17 mouse cellular contexts compared by ENCODE assay signal in genomic region chr17:31267138-31267537, GRCm38 (mm10). TPM values are rescaled to one million over a fixed set of nuclear protein-coding genes. Genes with fewer than 3 reads are reported as not detected.
"Had no signal": no experiment of that assay in that cellular context is flagged by ENCODE, and none has a peak within 500 bp of the region (broad histone marks: within the 10 kb centered on the region; RNA-seq: fewer than 3 reads in every experiment).

No protein-coding gene starts in this region.

- H3K4me3 ChIP-seq: liver, embryonic 13.5 days; liver, embryonic 15.5 days; lung, embryonic 15.5 days; megakaryocyte, embryonic 14.5 days; midbrain, embryonic 13.5 days; midbrain, embryonic 15.5 days; neural tube, embryonic 12.5 days; stomach, embryonic 15.5 days had no signal

- H3K27ac ChIP-seq: liver, embryonic 13.5 days; liver, embryonic 15.5 days; lung, embryonic 15.5 days; macrophage; midbrain, embryonic 13.5 days; midbrain, embryonic 15.5 days; neural tube, embryonic 12.5 days; stomach, embryonic 15.5 days; stomach, postnatal 0 days had no signal

- DNase-seq: liver, embryonic 13.5 days; liver, postnatal 0 days; lung, adult 2 months; lung, postnatal 14 days; lung, postnatal 36 days; thymus, postnatal 25 days had no signal

- H3K4me1 ChIP-seq: lung, embryonic 15.5 days; midbrain, embryonic 15.5 days; neural tube, embryonic 12.5 days; stomach, embryonic 15.5 days had no signal

RNA-seq across cellular contexts. Expression of gene Ubash3a, which starts 59.5 kb away (rescaled TPM):
- polyA plus RNA-seq: midbrain, embryonic 11.5 days; midbrain, embryonic 15.5 days; midbrain, postnatal 0 days had no signal
